Mouse (Mus musculus): ENCODE measurements around the gene Olfr771.
"Not testable (repeated sequence)": the region's sequence is repeated elsewhere in the genome, so short reads cannot be mapped to it uniquely, and the experiment has no call there.

Gene Olfr771

GRCm38 (mm10) chr10:129164651-129165050 is at the start of gene Olfr771:
Gene Olfr771 (minus strand): TSS chr10:129164751.
- DNase-seq (ENCODE audit: low spot score) = no peak

- not testable (repeated sequence) for DNase-seq (ENCODE audit: low spot score)
These were observed 22.8 kb upstream of the Olfr771 start, which contains the start of gene Olfr773 for GRCm38 (mm10) chr10:129187319-129187718. Gene Olfr773 (minus strand): TSS chr10:129187419.

- DNase-seq (ENCODE audit: low spot score) = not testable (repeated sequence)
These were observed 13.3 kb upstream of the Olfr771 start, which contains the start of gene Olfr772 for GRCm38 (mm10) chr10:129177821-129178220. Gene Olfr772 (minus strand): TSS chr10:129177921.

GRCm38 (mm10) chr10:129138898-129139297 is 25.7 kb downstream of the Olfr771 start, which contains the start of gene Olfr770:
Gene Olfr770 (minus strand): TSS chr10:129138998.
- no peak for DNase-seq (ENCODE audit: low spot score)

GRCm38 (mm10) chr10:129117761-129118160 is 46.8 kb downstream of the Olfr771 start, which contains the start of gene Olfr769:
Gene Olfr769 (minus strand): TSS chr10:129117861.
- DNase-seq (ENCODE audit: low spot score) = no peak

GRCm38 (mm10) chr10:129115146-129115545 is 49.4 kb downstream of the Olfr771 start:
- no peak for DNase-seq (ENCODE audit: low spot score)
